Mouse (Mus musculus): ENCODE measurements around the gene Ctsf. TPM values are rescaled to one million over a fixed set of nuclear protein-coding genes. Genes with fewer than 3 reads are reported as not detected.
"Not testable (repeated sequence)": the region's sequence is repeated elsewhere in the genome, so short reads cannot be mapped to it uniquely, and the experiment has no call there.

Ctsf gene
- polyA plus RNA-seq, 1 experiment from 2014 or later, result 18.5 TPM

GRCm38 (mm10) chr19:4859081-4859480 is 4.2 kb downstream of the Ctsf start:
- 82% methylated on average over 6 of the region's 6 CpGs for WGBS
- Histone ChIP-seq H3K27me3 (ENCODE audit: low read depth, poor library complexity, severe bottlenecking) (peaks cover 15% of the 10 kb centered on the region; the same call in 1 of the 2 replicates), H3K4me3 (no peak overlapping the region), H3K4me1 (peaks cover 17% of the 10 kb centered on the region), H3K27ac (no peak overlapping the region), H3K9me3 (replicated peaks) (no peaks in the 10 kb centered on the region), H3K36me3 (no peaks in the 10 kb centered on the region)
- DNase-seq (ENCODE audit: low spot score), result no peak

- H3K4me3 ChIP-seq, result no peak overlapping the region
- H3K4me1 ChIP-seq, result peaks cover 4% of the 10 kb centered on the region; the same call in 1 of the 2 replicates
- H3K27me3 ChIP-seq (ENCODE audit: low read depth, poor library complexity, severe bottlenecking), result peaks cover 25% of the 10 kb centered on the region
- WGBS, result 82% methylated on average over 6 of the region's 6 CpGs
- no peaks in the 10 kb centered on the region for H3K9me3 ChIP-seq (replicated peaks)
- H3K27ac ChIP-seq, result no peak overlapping the region
- no peak for DNase-seq (ENCODE audit: low spot score)
- no peaks in the 10 kb centered on the region for H3K36me3 ChIP-seq
These were observed 8.1 kb downstream of the Ctsf start for GRCm38 (mm10) chr19:4863048-4863447.

GRCm38 (mm10) chr19:4865147-4865546 is 10.2 kb downstream of the Ctsf start:
- DNase-seq (ENCODE audit: low spot score), result no peak
- 13% methylated on average over 17 of the region's 17 CpGs for WGBS
- Histone ChIP-seq H3K27me3 (ENCODE audit: low read depth, poor library complexity, severe bottlenecking) (peaks cover 25% of the 10 kb centered on the region), H3K9me3 (replicated peaks) (no peaks in the 10 kb centered on the region), H3K4me1 (peaks cover 4% of the 10 kb centered on the region; the same call in 1 of the 2 replicates), H3K36me3 (no peaks in the 10 kb centered on the region), H3K4me3 (0 out of 2 replicates have a peak overlapping the region, but pooled peaks have one; percentile 13), H3K27ac (no peak overlapping the region)

GRCm38 (mm10) chr19:4874613-4875012 is 19.7 kb downstream of the Ctsf start:
- H3K4me1 ChIP-seq, result peaks cover 24% of the 10 kb centered on the region
- H3K36me3 ChIP-seq; H3K27ac ChIP-seq; H3K4me3 ChIP-seq; H3K9me3 ChIP-seq (replicated peaks); DNase-seq (ENCODE audit: low spot score): not testable (repeated sequence)
- 84% methylated on average over 1 of the region's 1 CpGs for WGBS
- peaks cover 16% of the 10 kb centered on the region for H3K27me3 ChIP-seq (ENCODE audit: low read depth, poor library complexity, severe bottlenecking)

- Histone ChIP-seq H3K4me3 (no peak overlapping the region), H3K9me3 (replicated peaks) (no peaks in the 10 kb centered on the region), H3K27ac (no peak overlapping the region), H3K4me1 (peaks cover 28% of the 10 kb centered on the region), H3K36me3 (no peaks in the 10 kb centered on the region), H3K27me3 (ENCODE audit: low read depth, poor library complexity, severe bottlenecking) (peaks cover 16% of the 10 kb centered on the region)
- 80% methylated on average over 4 of the region's 4 CpGs for WGBS
- no peak for DNase-seq (ENCODE audit: low spot score)
These were observed 21.3 kb downstream of the Ctsf start for GRCm38 (mm10) chr19:4876241-4876640.

- Histone ChIP-seq H3K27me3 (ENCODE audit: low read depth, poor library complexity, severe bottlenecking) (peaks cover 16% of the 10 kb centered on the region), H3K4me3 (0 out of 2 replicates have a peak overlapping the region, but pooled peaks have one; percentile 6), H3K9me3 (replicated peaks) (no peaks in the 10 kb centered on the region), H3K4me1 (peaks cover 28% of the 10 kb centered on the region), H3K36me3 (no peaks in the 10 kb centered on the region), H3K27ac (no peak overlapping the region)
- WGBS, result 72% methylated on average over 3 of the region's 3 CpGs
- DNase-seq (ENCODE audit: low spot score), result no peak
These were observed 21.8 kb downstream of the Ctsf start for GRCm38 (mm10) chr19:4876755-4877154.

GRCm38 (mm10) chr19:4877785-4878184 is 22.9 kb downstream of the Ctsf start, which contains the start of gene Actn3:
Gene Actn3 (minus strand): TSS chr19:4877909.
- Histone ChIP-seq H3K4me3 (peak within 1 kb of the TSS; percentile 88), H3K27ac (peak within 1 kb of the TSS; percentile 79), H3K27me3 (ENCODE audit: low read depth, poor library complexity, severe bottlenecking) (peaks cover 16% of the 10 kb centered on the region), H3K9me3 (replicated peaks) (no peaks in the 10 kb centered on the region), H3K4me1 (peaks cover 28% of the 10 kb centered on the region), H3K36me3 (no peaks in the 10 kb centered on the region)
- peak; percentile 47 for DNase-seq (ENCODE audit: low spot score)
- 3% methylated on average over 17 of the region's 17 CpGs for WGBS

- Histone ChIP-seq H3K9me3 (replicated peaks) (no peaks in the 10 kb centered on the region), H3K4me1 (peaks cover 28% of the 10 kb centered on the region), H3K36me3 (no peaks in the 10 kb centered on the region), H3K27me3 (ENCODE audit: low read depth, poor library complexity, severe bottlenecking) (peaks cover 16% of the 10 kb centered on the region), H3K27ac (peak within 1 kb of the TSS; percentile 79), H3K4me3 (peak within 1 kb of the TSS; percentile 88)
- 1% methylated on average over 52 of the region's 52 CpGs for WGBS
- peak; percentile 95 for DNase-seq (ENCODE audit: low spot score)
These were observed 23.7 kb downstream of the Ctsf start, which contains the start of gene Zdhhc24 for GRCm38 (mm10) chr19:4878405-4879323. Gene Zdhhc24 (plus strand): TSS chr19:4878668.

GRCm38 (mm10) chr19:4879324-4879703 is 24.4 kb downstream of the Ctsf start:
- peak overlapping the region; percentile 88 for H3K4me3 ChIP-seq
- no peak overlapping the region for H3K27ac ChIP-seq
- no peaks in the 10 kb centered on the region for H3K9me3 ChIP-seq (replicated peaks)
- no peaks in the 10 kb centered on the region for H3K36me3 ChIP-seq
- 62% methylated on average over 10 of the region's 10 CpGs for WGBS
- H3K4me1 ChIP-seq, result peaks cover 28% of the 10 kb centered on the region
- DNase-seq (ENCODE audit: low spot score), result no peak
- peaks cover 16% of the 10 kb centered on the region for H3K27me3 ChIP-seq (ENCODE audit: low read depth, poor library complexity, severe bottlenecking)

GRCm38 (mm10) chr19:4883961-4884360 is 29.0 kb downstream of the Ctsf start:
- Histone ChIP-seq H3K36me3 (no peaks in the 10 kb centered on the region), H3K27me3 (ENCODE audit: low read depth, poor library complexity, severe bottlenecking) (no peaks in the 10 kb centered on the region), H3K4me3 (no peak overlapping the region), H3K27ac (no peak overlapping the region), H3K4me1 (peaks cover 8% of the 10 kb centered on the region), H3K9me3 (replicated peaks) (no peaks in the 10 kb centered on the region)
- no peak for DNase-seq (ENCODE audit: low spot score)
- 83% methylated on average over 4 of the region's 4 CpGs for WGBS

- Histone ChIP-seq H3K9me3 (replicated peaks) (no peaks in the 10 kb centered on the region), H3K27me3 (ENCODE audit: low read depth, poor library complexity, severe bottlenecking) (no peaks in the 10 kb centered on the region), H3K27ac (no peak overlapping the region), H3K4me3 (no peak overlapping the region), H3K36me3 (peaks cover 16% of the 10 kb centered on the region), H3K4me1 (no peaks in the 10 kb centered on the region)
- no peak for DNase-seq (ENCODE audit: low spot score)
- 84% methylated on average over 10 of the region's 10 CpGs for WGBS
These were observed 34.9 kb downstream of the Ctsf start for GRCm38 (mm10) chr19:4889791-4890190.

- Histone ChIP-seq H3K9me3 (replicated peaks) (no peaks in the 10 kb centered on the region), H3K36me3 (peaks cover 16% of the 10 kb centered on the region), H3K4me3 (no peak overlapping the region), H3K4me1 (no peaks in the 10 kb centered on the region), H3K27me3 (ENCODE audit: low read depth, poor library complexity, severe bottlenecking) (no peaks in the 10 kb centered on the region), H3K27ac (no peak overlapping the region)
- 83% methylated on average over 3 of the region's 3 CpGs for WGBS
- no peak for DNase-seq (ENCODE audit: low spot score)
These were observed 36.9 kb downstream of the Ctsf start for GRCm38 (mm10) chr19:4891798-4892197.

- 46% methylated on average over 21 of the region's 21 CpGs for WGBS
- DNase-seq (ENCODE audit: low spot score), result no peak
- H3K27ac ChIP-seq, result no peak overlapping the region
- H3K9me3 ChIP-seq (replicated peaks), result no peaks in the 10 kb centered on the region
- no peak overlapping the region for H3K4me3 ChIP-seq
- H3K27me3 ChIP-seq (ENCODE audit: low read depth, poor library complexity, severe bottlenecking), result no peaks in the 10 kb centered on the region
- no peaks in the 10 kb centered on the region for H3K4me1 ChIP-seq
- peaks cover 7% of the 10 kb centered on the region for H3K36me3 ChIP-seq
These were observed 42.0 kb downstream of the Ctsf start for GRCm38 (mm10) chr19:4896780-4897520.

All from limb, embryonic 10.5 days (tissue).